Mouse (Mus musculus) CH12.LX (cell line): ENCODE data around the gene Rxrg. TPM values are rescaled to one million over a fixed set of nuclear protein-coding genes. Genes with fewer than 3 reads are reported as not detected.

Experiments
- DNase-seq: peaks from one replicate; pipeline ENCODE4 v3.0.0-alpha.2; 2013; ENCODE audit errors: extremely low read depth
- H3K27ac ChIP-seq: 2 replicates; pipeline ENCODE4 v1.5.1; 2012; ENCODE audit warnings: low read depth, mild to moderate bottlenecking, control low read depth, moderate library complexity; ENCODE audit not compliant: insufficient read depth
- H3K27me3 ChIP-seq: replicated peaks from 2 replicates; pipeline ENCODE3; 2012; ENCODE audit warnings: inconsistent platforms
- H3K36me3 ChIP-seq, 2 experiments: replicated peaks in 1 of 2; 2 replicates each; pipeline versions ENCODE3 to v1.6.1; 2012; ENCODE audit warnings: inconsistent platforms in 1 of 2, low read length in 1 of 2, mild to moderate bottlenecking in 1 of 2, mixed read lengths in 1 of 2, moderate library complexity in 1 of 2; ENCODE audit not compliant: control insufficient read depth in 1 of 2, insufficient read depth in 1 of 2
- H3K4me1 ChIP-seq, 2 experiments: 2 replicates each; pipeline ENCODE4 v1.6.1; 2012; ENCODE audit warnings: inconsistent platforms in 1 of 2, moderate library complexity in 1 of 2; ENCODE audit not compliant: insufficient read depth in 2 of 2, control insufficient read depth in 1 of 2
- H3K4me2 ChIP-seq: 2 replicates; pipeline ENCODE4 v1.6.1; 2012; ENCODE audit warnings: low read depth, mild to moderate bottlenecking, control low read depth; ENCODE audit not compliant: poor library complexity, insufficient read depth, severe bottlenecking
- H3K4me3 ChIP-seq, 3 experiments: fragments of 150-350 bp in 1 of 3; sonication (generic) in 1 of 3; replicated peaks in 1 of 3; 2 replicates each; pipeline versions ENCODE3 to v1.5.1; 2011 to 2012; ENCODE audit warnings: low read depth in 2 of 3, low read length in 2 of 3, mild to moderate bottlenecking in 2 of 3, moderate library complexity in 2 of 3, control low read depth in 1 of 3, improper control_type of control experiment in 1 of 3, inconsistent platforms in 1 of 3, mixed read lengths in 1 of 3; ENCODE audit not compliant: poor library complexity in 1 of 3
- H3K79me2 ChIP-seq: replicated peaks from 2 replicates; pipeline ENCODE4 v1.6.1; 2012; ENCODE audit warnings: mild to moderate bottlenecking, moderate library complexity; ENCODE audit not compliant: control insufficient read depth, poor library complexity, insufficient read depth, severe bottlenecking; ENCODE audit errors: extremely low read depth
- H3K9ac ChIP-seq: 2 replicates; pipeline ENCODE4 v1.6.1; 2012; ENCODE audit warnings: low read depth, mild to moderate bottlenecking, control low read depth, moderate library complexity; ENCODE audit not compliant: insufficient read depth
- H3K9me3 ChIP-seq: replicated peaks from 2 replicates; pipeline ENCODE3; 2012; ENCODE audit warnings: low read length, inconsistent platforms, mixed read lengths
- BHLHE40 ChIP-seq: IDR thresholded peaks from 2 replicates; pipeline ENCODE4 v1.6.1; 2011; ENCODE audit warnings: mild to moderate bottlenecking, low read depth, low read length, improper control_type of control experiment
- CHD2 ChIP-seq: IDR thresholded peaks from 2 replicates; pipeline ENCODE4 v1.6.1; 2011; ENCODE audit warnings: low read length, improper control_type of control experiment
- CTCF ChIP-seq, 2 experiments: IDR thresholded peaks in 1 of 2; conservative IDR thresholded peaks in 1 of 2; 2 replicates each; pipeline ENCODE4 v1.5.1; 2011 to 2012; ENCODE audit warnings: low read depth in 2 of 2, low read length in 2 of 2, improper control_type of control experiment in 1 of 2, inconsistent platforms in 1 of 2, mild to moderate bottlenecking in 1 of 2, moderate library complexity in 1 of 2
- E2F4 ChIP-seq: IDR thresholded peaks from 2 replicates; pipeline ENCODE4 v1.6.1; 2011; ENCODE audit warnings: low read depth, low read length, improper control_type of control experiment; ENCODE audit not compliant: insufficient replicate concordance
- EP300 ChIP-seq: IDR thresholded peaks from 2 replicates; pipeline ENCODE4 v1.6.1; 2011; ENCODE audit warnings: low read length, improper control_type of control experiment
- HCFC1 ChIP-seq: IDR thresholded peaks from 2 replicates; pipeline ENCODE4 v1.6.1; 2012; ENCODE audit warnings: low read depth, mild to moderate bottlenecking, inconsistent platforms, low read length, improper control_type of control experiment
- IRF4 ChIP-seq: IDR thresholded peaks from 2 replicates; pipeline ENCODE4 v1.6.1; 2014; ENCODE audit warnings: low read depth, mild to moderate bottlenecking, inconsistent platforms, low read length, improper control_type of control experiment
- JUN ChIP-seq: IDR thresholded peaks from 2 replicates; pipeline ENCODE4 v1.6.1; 2011; ENCODE audit warnings: low read depth, mild to moderate bottlenecking, low read length, improper control_type of control experiment, moderate library complexity; ENCODE audit not compliant: insufficient read depth
- JUND ChIP-seq: conservative IDR thresholded peaks from 2 replicates; pipeline ENCODE4 v1.6.1; 2011; ENCODE audit warnings: low read depth, low read length, improper control_type of control experiment
- KAT2A ChIP-seq: IDR thresholded peaks from 2 replicates; pipeline ENCODE4 v1.6.1; 2012; ENCODE audit warnings: low read length, improper control_type of control experiment, inconsistent platforms; ENCODE audit not compliant: insufficient replicate concordance
- MYC ChIP-seq: IDR thresholded peaks from 2 replicates; pipeline ENCODE4 v1.6.1; 2011; ENCODE audit warnings: low read depth, mild to moderate bottlenecking, improper control_type of control experiment, low read length
- NRF1 ChIP-seq: IDR thresholded peaks from 2 replicates; pipeline ENCODE4 v1.6.1; 2014; ENCODE audit warnings: low read depth, mild to moderate bottlenecking, inconsistent platforms, low read length, improper control_type of control experiment, moderate library complexity
- PAX5 ChIP-seq: IDR thresholded peaks from 2 replicates; pipeline ENCODE4 v1.6.1; 2012; ENCODE audit warnings: low read length, inconsistent platforms, mixed read lengths
- POLR2A ChIP-seq: IDR thresholded peaks from 2 replicates; pipeline ENCODE4 v1.6.1; 2011; ENCODE audit warnings: low read depth, mild to moderate bottlenecking, improper control_type of control experiment, low read length
- POLR2AphosphoS2 ChIP-seq: IDR thresholded peaks from 2 replicates; pipeline ENCODE4 v1.6.1; 2011; ENCODE audit warnings: low read depth, low read length, improper control_type of control experiment
- RAD21 ChIP-seq: IDR thresholded peaks from 2 replicates; pipeline ENCODE4 v1.6.1; 2011; ENCODE audit warnings: low read depth, mild to moderate bottlenecking, low read length, improper control_type of control experiment, moderate library complexity
- SIN3A ChIP-seq: IDR thresholded peaks from 2 replicates; pipeline ENCODE4 v1.6.1; 2012; ENCODE audit warnings: low read length, improper control_type of control experiment, inconsistent platforms
- SMC3 ChIP-seq: IDR thresholded peaks from 2 replicates; pipeline ENCODE4 v1.6.1; 2011; ENCODE audit warnings: low read depth, low read length, improper control_type of control experiment
- UBTF ChIP-seq: IDR thresholded peaks from 2 replicates; pipeline ENCODE4 v1.6.1; 2012; ENCODE audit warnings: low read depth, mild to moderate bottlenecking, inconsistent platforms, low read length, improper control_type of control experiment, moderate library complexity
- USF2 ChIP-seq: conservative IDR thresholded peaks from 2 replicates; pipeline ENCODE4 v1.6.1; 2011; ENCODE audit warnings: low read depth, low read length, improper control_type of control experiment
- ZC3H11A ChIP-seq: IDR thresholded peaks from 2 replicates; pipeline ENCODE4 v1.6.1; 2012; ENCODE audit warnings: low read depth, mild to moderate bottlenecking, inconsistent platforms, low read length, improper control_type of control experiment
- ZKSCAN1 ChIP-seq: IDR thresholded peaks from 2 replicates; pipeline ENCODE4 v1.6.1; 2012; ENCODE audit warnings: low read depth, inconsistent platforms, low read length, improper control_type of control experiment, borderline replicate concordance
- ZMIZ1 ChIP-seq: IDR thresholded peaks from 2 replicates; pipeline ENCODE4 v1.6.1; 2012; ENCODE audit warnings: low read depth, mild to moderate bottlenecking, inconsistent platforms, low read length, improper control_type of control experiment
- ZNF384 ChIP-seq: IDR thresholded peaks from 2 replicates; pipeline ENCODE4 v1.6.1; 2012; ENCODE audit warnings: low read depth, low read length, improper control_type of control experiment, inconsistent platforms
- dilution Hi-C: fragments of 300-500 bp; cut with MboI; formaldehyde crosslinking; loops from 2 replicates; pipeline ENCODE4 v1.14.3; 2020; ENCODE audit warnings: low sequenced_read_pairs; ENCODE audit not compliant: extremely low pct_unique_long_range_greater_than_20kb, extremely low pct_ligation_motif_present
- in situ Hi-C: fragments of 300-500 bp; cut with MboI; formaldehyde crosslinking; loops from 3 replicates; pipeline ENCODE4 v1.14.3; 2019; ENCODE audit warnings: low sequenced_read_pairs, low pct_ligation_motif_present, low pct_unique_long_range_greater_than_20kb, mixed read lengths
- polyA plus RNA-seq: library from polyadenylated mRNA; unstranded; fragments of >175 nt; gene quantifications from 2 replicates; pipeline ENCODE4 v1.2.1, GENCODE M21; 2012; ENCODE audit warnings: low read depth; ENCODE audit not compliant: insufficient read length
- total RNA-seq, 2 experiments: library from RNA; depleted of rRNA; stranded (reverse); fragments of 300-350 nt in 1 of 2; fragments of >200 nt in 1 of 2; gene quantifications; 2 replicates each; pipeline ENCODE4 v1.2.3; 2012 to 2014

The Rxrg gene
- total and polyA plus RNA-seq, 3 experiments: not detected

DNA sequence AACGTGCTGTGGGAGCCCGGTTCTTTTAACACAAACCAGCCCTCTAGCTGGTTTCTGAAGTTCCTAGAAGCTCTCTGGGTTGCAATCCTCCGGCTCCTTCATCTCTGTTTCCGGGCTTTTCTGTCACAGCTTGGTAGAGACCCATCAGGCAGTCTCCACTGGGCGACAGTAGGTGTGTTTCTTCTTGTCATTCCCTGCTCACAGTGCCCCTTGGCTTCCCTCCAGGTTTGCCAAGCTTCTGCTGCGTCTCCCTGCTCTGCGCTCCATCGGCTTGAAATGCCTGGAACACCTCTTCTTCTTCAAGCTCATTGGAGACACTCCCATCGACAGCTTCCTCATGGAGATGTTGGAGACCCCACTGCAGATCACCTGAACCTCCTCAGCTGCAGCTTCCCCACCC is 40.7 kb downstream of the Rxrg start:
- H3K9me3 ChIP-seq: peaks cover 3% of the 10 kb centered on the region
- H3K4me1 ChIP-seq: no peaks in the 10 kb centered on the region
- TF ChIP-seq MYC: no peak
- TF ChIP-seq ZMIZ1: no peak
- no peak for TF ChIP-seq BHLHE40
- TF ChIP-seq KAT2A: no peak
- TF ChIP-seq HCFC1: no peak
- TF ChIP-seq ZKSCAN1: no peak
- no peak for TF ChIP-seq SIN3A
- no peak for TF ChIP-seq CHD2
- TF ChIP-seq IRF4: no peak
- no peaks in the 10 kb centered on the region for H3K79me2 ChIP-seq
- peaks cover 48% of the 10 kb centered on the region for H3K27me3 ChIP-seq
- no peak overlapping the region for H3K4me2 ChIP-seq
- dilution Hi-C loops: loop anchor here (25.0 kb wide), 1 partner anchor 227 kb away; no protein-coding TSS in a partner anchor
- no peaks in the 10 kb centered on the region for H3K36me3 ChIP-seq
- H3K27ac ChIP-seq: no peak overlapping the region
- no peak for DNase-seq
- no peak overlapping the region for H3K4me3 ChIP-seq
- no peak overlapping the region for H3K9ac ChIP-seq
- in situ Hi-C loops: no loop called here

DNA sequence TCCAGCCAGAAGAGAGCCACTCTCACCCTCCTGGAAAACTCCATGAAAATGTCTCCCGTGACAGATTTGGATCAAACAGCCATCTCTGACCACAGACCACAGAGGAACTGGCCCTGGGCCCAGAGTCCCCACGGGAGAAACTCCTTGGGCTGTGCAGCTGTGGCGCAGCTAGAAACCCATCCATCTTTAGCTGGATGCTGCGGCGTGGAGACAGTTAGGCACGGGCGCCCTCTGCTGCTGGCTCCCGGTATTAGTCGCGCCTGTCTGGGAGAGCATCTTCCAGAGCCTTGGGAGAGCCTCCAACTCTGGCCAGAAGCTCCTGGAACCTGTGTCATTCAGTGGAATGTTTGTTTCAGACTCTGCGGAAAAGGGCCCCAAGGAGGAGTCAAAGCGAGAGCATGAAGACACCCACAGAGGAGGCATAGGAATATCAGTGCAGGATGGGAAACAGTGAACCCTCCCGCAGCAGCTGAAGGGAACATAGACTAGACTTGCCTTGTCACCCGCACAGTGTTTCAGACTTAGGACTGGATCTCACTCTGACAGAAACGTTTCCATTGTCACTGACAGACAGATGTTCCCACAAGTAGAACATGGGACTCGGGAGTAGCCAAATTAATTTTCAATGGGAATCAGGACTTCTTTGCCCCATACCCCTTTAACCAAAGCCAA is 46.8 kb downstream of the Rxrg start:
- Histone ChIP-seq H3K4me2 (no peak overlapping the region), H3K27me3 (peaks cover 32% of the 10 kb centered on the region), H3K4me1 (no peaks in the 10 kb centered on the region), H3K36me3 (no peaks in the 10 kb centered on the region), H3K9me3 (peaks cover 19% of the 10 kb centered on the region), H3K4me3 (no peak overlapping the region), H3K9ac (no peak overlapping the region), H3K27ac (no peak overlapping the region), H3K79me2 (no peaks in the 10 kb centered on the region)
- peak; percentile 26 for DNase-seq
- dilution Hi-C loops (loop anchor here (25.0 kb wide), 1 partner anchor 233 kb away; no protein-coding TSS in a partner anchor), in situ Hi-C loops (loop anchor here (5.0 kb wide), 1 partner anchor 228 kb away; no protein-coding TSS in a partner anchor)
- peak; percentile 24 for TF ChIP-seq SMC3
- no peak for TF ChIP-seq PAX5
- TF ChIP-seq CTCF (conservative IDR thresholded peaks at IDR 0.05 in 1 of 2, IDR thresholded peaks at IDR 0.05 in 1 of 2; ENCODE audit: low read depth in 2 of 2, low read length in 2 of 2): peak; percentile 36 to 45; a peak in 3 of 4 replicates
- peak; percentile 32 for TF ChIP-seq RAD21

DNA sequence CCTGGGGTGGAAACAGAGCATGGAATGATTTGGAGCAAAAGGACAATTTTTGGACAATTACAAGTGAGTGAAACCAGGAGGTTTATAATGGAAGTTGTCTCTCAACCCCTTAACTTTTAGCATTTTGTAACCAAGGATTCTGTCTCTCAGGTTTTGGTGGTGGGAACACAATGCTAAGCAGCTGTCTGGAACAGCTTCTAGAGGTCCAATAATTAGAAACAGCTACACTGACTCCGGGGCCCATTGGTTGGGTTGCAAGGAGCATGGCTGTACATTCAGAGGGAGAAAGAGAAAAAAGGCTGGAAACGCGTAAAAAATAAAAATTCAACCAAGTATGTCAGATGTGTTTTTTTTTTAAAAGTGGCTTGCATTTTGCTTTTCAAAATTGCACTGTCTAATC is 50.5 kb downstream of the Rxrg start:
- no peak overlapping the region for H3K4me2 ChIP-seq
- H3K9me3 ChIP-seq: peaks cover 31% of the 10 kb centered on the region
- H3K4me3 ChIP-seq: no peak overlapping the region
- no peaks in the 10 kb centered on the region for H3K36me3 ChIP-seq
- no peaks in the 10 kb centered on the region for H3K4me1 ChIP-seq
- peaks cover 6% of the 10 kb centered on the region for H3K27me3 ChIP-seq
- H3K9ac ChIP-seq: no peak overlapping the region
- H3K79me2 ChIP-seq: no peaks in the 10 kb centered on the region
- H3K27ac ChIP-seq: no peak overlapping the region
- no peak for DNase-seq
- in situ Hi-C loops: no loop called here
- dilution Hi-C loops: loop anchor here (25.0 kb wide), 1 partner anchor 236 kb away; no protein-coding TSS in a partner anchor
- TF ChIP-seq USF2 (no peak), ZNF384 (no peak), HCFC1 (no peak), JUN (no peak), IRF4 (no peak), CTCF (conservative IDR thresholded peaks at IDR 0.05 in 1 of 2, IDR thresholded peaks at IDR 0.05 in 1 of 2; ENCODE audit: low read depth in 2 of 2, low read length in 2 of 2) (no peak), SIN3A (no peak), BHLHE40 (no peak), CHD2 (no peak), E2F4 (no peak), ZMIZ1 (no peak), POLR2A (no peak), RAD21 (no peak), UBTF (no peak), POLR2AphosphoS2 (no peak), ZC3H11A (no peak), JUND (no peak), NRF1 (no peak), EP300 (no peak)
